Mouse (Mus musculus) stomach, embryonic 16.5 days (tissue): Measurements from ENCODE around the gene Lcmt1. TPM values are rescaled to one million over a fixed set of nuclear protein-coding genes. Genes with fewer than 3 reads are reported as not detected.

ENCODE experiments used
- ATAC-seq: fragments of 200-750 bp; cut with Nextera tagmentation; 2 replicates; pipeline ENCODE4 v1.8.0; 2017; ENCODE audit warnings: moderate number of reproducible peaks, moderate TSS enrichment; ENCODE audit not compliant: insufficient read depth, low FRiP score
- H3K27ac ChIP-seq: fragments of 300-500 bp; sonication (generic); 2 replicates; pipeline ENCODE4 v1.5.1; 2014; ENCODE audit warnings: low read length
- H3K27me3 ChIP-seq: fragments of 300-500 bp; sonication (generic); 2 replicates; pipeline ENCODE4 v1.6.1; 2014; ENCODE audit warnings: low read length, control low read depth, mixed read lengths; ENCODE audit not compliant: control insufficient read depth, insufficient read depth
- H3K36me3 ChIP-seq: fragments of 300-500 bp; sonication (generic); 2 replicates; pipeline ENCODE4 v1.6.1; 2014; ENCODE audit warnings: low read length; ENCODE audit not compliant: control insufficient read depth, insufficient read depth
- H3K4me1 ChIP-seq: fragments of 300-500 bp; sonication (generic); 2 replicates; pipeline ENCODE4 v1.6.1; 2014; ENCODE audit warnings: low read length, control low read depth, mixed read lengths; ENCODE audit not compliant: control insufficient read depth, insufficient read depth
- H3K4me2 ChIP-seq: fragments of 300-500 bp; sonication (generic); 2 replicates; pipeline ENCODE4 v1.6.1; 2014; ENCODE audit warnings: low read depth, low read length, mixed read lengths
- H3K4me3 ChIP-seq: fragments of 300-500 bp; sonication (generic); replicated peaks from 2 replicates; pipeline ENCODE4 v1.5.1; 2014; ENCODE audit warnings: mild to moderate bottlenecking, low read length
- H3K9ac ChIP-seq: fragments of 300-500 bp; sonication (generic); 2 replicates; pipeline ENCODE4 v1.6.1; 2014; ENCODE audit warnings: low read length
- H3K9me3 ChIP-seq: fragments of 300-500 bp; sonication (generic); replicated peaks from 2 replicates; pipeline ENCODE4 v1.6.1; 2016; ENCODE audit warnings: low read length, control low read depth; ENCODE audit not compliant: control insufficient read depth
- WGBS: fragments of 180-500 bp; shearing (Covaris S2); extraction: QIAGEN DNeasy Blood & Tissue Kit; methylation state at CpG from one replicate; pipeline ENCODE4 v1.1.7; 2014; 5-methylcytosine and 5-hydroxymethylcytosine counted together
- polyA plus RNA-seq: library from polyadenylated mRNA; unstranded; fragments of >200 nt; fragmentation: Nextera tagmentation; extraction: Ambion mirVana; gene quantifications from 2 replicates; pipeline ENCODE4 v1.2.1, GENCODE M21; 2015

Gene Lcmt1
- polyA plus RNA-seq, 1 experiment from 2014 or later: 40.3 TPM

DNA sequence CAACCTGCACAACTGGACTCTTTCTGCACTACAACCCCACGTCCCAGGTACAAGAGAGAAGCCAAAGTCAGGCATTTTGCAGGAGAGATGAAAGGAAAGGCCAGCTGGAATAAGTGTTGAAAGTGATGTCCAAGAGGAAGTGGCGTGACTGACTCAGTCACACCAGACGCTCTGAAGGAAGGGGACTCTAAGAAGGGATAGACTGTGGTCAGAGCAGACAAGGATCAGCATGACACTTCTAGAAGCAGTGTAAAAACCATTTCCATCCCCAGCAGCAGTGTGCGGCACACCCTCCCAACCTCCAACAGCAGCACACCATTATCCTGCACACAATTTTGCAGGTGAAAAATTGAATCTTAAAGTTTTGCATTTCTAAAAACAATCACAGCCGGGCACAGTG is 15.2 kb upstream of the Lcmt1 start:
- no peak overlapping the region for H3K4me3 ChIP-seq

DNA sequence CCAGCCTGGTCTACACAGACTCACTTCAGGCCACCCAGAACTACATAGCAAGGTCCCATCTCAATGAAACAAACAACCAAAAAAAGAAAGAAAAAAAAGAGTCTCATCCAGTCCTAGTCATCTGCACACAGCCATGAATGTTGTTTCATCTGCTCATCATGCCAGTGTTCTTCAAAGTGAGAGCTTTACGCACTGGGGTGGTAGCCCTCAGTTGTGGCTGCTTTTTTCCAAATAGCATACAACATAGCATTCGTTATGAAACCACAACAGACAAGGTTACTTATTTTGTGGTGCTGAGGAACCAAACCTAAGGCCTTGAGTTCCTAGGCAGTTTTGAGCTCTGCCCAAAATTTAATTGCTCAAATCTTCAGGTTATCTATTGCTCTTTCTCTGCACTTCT is 14.7 kb upstream of the Lcmt1 start:
- Histone ChIP-seq H3K4me2 (no peak overlapping the region), H3K36me3 (no peaks in the 10 kb centered on the region), H3K27me3 (no peaks in the 10 kb centered on the region), H3K9me3 (no peaks in the 10 kb centered on the region), H3K27ac (no peak overlapping the region), H3K4me1 (peaks cover 6% of the 10 kb centered on the region; the same call in 1 of the 2 replicates), H3K9ac (no peak overlapping the region), H3K4me3 (no peak overlapping the region)
- 86% methylated on average over 2 of the region's 2 CpGs for WGBS
- ATAC-seq: no peak

More for the DNA sequence above, 15.2 kb upstream of the Lcmt1 start:
- no peak overlapping the region for H3K9ac ChIP-seq
- H3K27ac ChIP-seq: no peak overlapping the region
- H3K36me3 ChIP-seq: no peaks in the 10 kb centered on the region
- no peak overlapping the region for H3K4me2 ChIP-seq
- no peaks in the 10 kb centered on the region for H3K9me3 ChIP-seq
- no peaks in the 10 kb centered on the region for H3K27me3 ChIP-seq
- H3K4me1 ChIP-seq: peaks cover 6% of the 10 kb centered on the region; the same call in 1 of the 2 replicates
- ATAC-seq: no peak
- WGBS: 78% methylated on average over 5 of the region's 5 CpGs

DNA sequence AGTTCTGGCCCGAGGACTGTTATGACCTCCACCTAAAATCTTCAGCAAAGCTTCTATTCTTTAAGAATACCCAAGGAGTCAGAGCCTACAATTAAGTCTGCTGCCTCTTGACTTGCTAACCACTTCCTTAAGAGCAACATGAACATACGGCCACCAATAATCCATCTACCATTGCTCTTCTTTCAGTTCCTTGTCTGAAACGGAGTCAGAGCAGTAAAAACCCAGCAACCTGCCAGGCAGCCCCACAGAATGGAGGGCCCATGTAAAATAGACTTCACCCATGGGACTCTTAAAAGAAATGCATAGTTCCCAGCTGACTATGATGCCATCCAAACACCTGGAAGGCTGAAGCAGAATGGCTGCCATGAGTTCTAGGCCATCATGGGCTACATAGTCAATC is 13.4 kb upstream of the Lcmt1 start:
- 81% methylated on average over 3 of the region's 3 CpGs for WGBS
- H3K4me2 ChIP-seq: no peak overlapping the region
- H3K4me1 ChIP-seq: peaks cover 6% of the 10 kb centered on the region; the same call in 1 of the 2 replicates
- H3K4me3 ChIP-seq: no peak overlapping the region
- H3K36me3 ChIP-seq: no peaks in the 10 kb centered on the region
- H3K27me3 ChIP-seq: no peaks in the 10 kb centered on the region
- H3K27ac ChIP-seq: no peak overlapping the region
- no peak for ATAC-seq
- H3K9me3 ChIP-seq: no peaks in the 10 kb centered on the region
- H3K9ac ChIP-seq: no peak overlapping the region

GRCm38 (mm10) chr7:123359101-123359500 is 10.5 kb upstream of the Lcmt1 start:
- no peak overlapping the region for H3K4me2 ChIP-seq
- H3K4me3 ChIP-seq: no peak overlapping the region
- 86% methylated on average over 7 of the region's 7 CpGs for WGBS
- no peaks in the 10 kb centered on the region for H3K9me3 ChIP-seq
- H3K4me1 ChIP-seq: peaks cover 4% of the 10 kb centered on the region; the same call in 1 of the 2 replicates
- no peaks in the 10 kb centered on the region for H3K27me3 ChIP-seq
- no peak for ATAC-seq
- no peak overlapping the region for H3K9ac ChIP-seq
- no peak overlapping the region for H3K27ac ChIP-seq
- no peaks in the 10 kb centered on the region for H3K36me3 ChIP-seq

GRCm38 (mm10) chr7:123360185-123360584 is 9.4 kb upstream of the Lcmt1 start:
- 81% methylated on average over 5 of the region's 5 CpGs for WGBS
- no peak overlapping the region for H3K27ac ChIP-seq
- H3K9me3 ChIP-seq: no peaks in the 10 kb centered on the region
- no peak overlapping the region for H3K4me2 ChIP-seq
- no peak for ATAC-seq
- H3K36me3 ChIP-seq: no peaks in the 10 kb centered on the region
- H3K4me3 ChIP-seq: no peak overlapping the region
- H3K9ac ChIP-seq: no peak overlapping the region
- H3K27me3 ChIP-seq: no peaks in the 10 kb centered on the region
- H3K4me1 ChIP-seq: 0 out of 2 replicates have a peak, but pooled peaks cover under 1% of the 10 kb centered on the region

DNA sequence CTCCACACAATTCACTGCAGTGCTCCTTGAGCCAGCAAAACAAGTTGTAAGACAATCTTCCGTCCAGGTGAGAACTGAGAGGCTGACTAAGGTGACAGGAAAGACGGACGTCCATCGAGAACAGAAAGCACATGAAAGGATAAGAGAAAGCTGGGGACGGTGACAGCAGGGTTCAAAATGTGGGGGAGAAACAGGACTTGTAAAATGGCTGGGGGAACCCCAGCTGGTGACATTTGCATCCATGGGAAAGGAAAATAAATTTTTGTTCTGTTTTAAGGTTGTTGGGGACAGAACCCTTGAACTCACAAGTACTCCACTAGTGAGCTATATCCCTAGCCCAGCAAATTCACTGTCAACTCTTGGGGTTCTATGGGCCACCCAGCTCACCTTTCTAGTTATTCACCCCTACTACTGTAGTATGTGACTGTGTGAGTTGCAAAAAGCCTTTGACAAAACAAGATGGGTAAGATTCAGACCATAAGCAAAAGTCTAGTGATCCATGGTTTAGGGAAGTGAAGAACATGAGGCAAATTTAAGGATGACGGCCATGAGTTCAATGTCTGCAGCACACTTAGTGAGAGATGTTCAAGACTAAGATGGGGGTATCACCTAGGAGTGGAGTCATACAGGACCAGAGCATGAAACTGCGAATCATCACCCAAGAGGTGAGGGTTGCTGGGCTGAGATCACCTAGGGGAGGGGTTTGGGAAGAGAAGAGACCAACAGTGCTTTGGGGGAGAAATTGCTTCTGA is 8.2 kb upstream of the Lcmt1 start:
- no peaks in the 10 kb centered on the region for H3K36me3 ChIP-seq
- 89% methylated on average over 7 of the region's 7 CpGs for WGBS
- H3K9me3 ChIP-seq: no peaks in the 10 kb centered on the region
- H3K27ac ChIP-seq: no peak overlapping the region
- no peak overlapping the region for H3K4me2 ChIP-seq
- H3K4me3 ChIP-seq: no peak overlapping the region
- H3K9ac ChIP-seq: no peak overlapping the region
- peaks cover 5% of the 10 kb centered on the region; the same call in 1 of the 2 replicates for H3K4me1 ChIP-seq
- no peak for ATAC-seq
- H3K27me3 ChIP-seq: no peaks in the 10 kb centered on the region

GRCm38 (mm10) chr7:123362806-123363205 is 6.8 kb upstream of the Lcmt1 start:
- no peak for ATAC-seq
- WGBS: 85% methylated on average over 3 of the region's 3 CpGs
- Histone ChIP-seq H3K27me3 (no peaks in the 10 kb centered on the region), H3K4me3 (no peak overlapping the region), H3K4me1 (peaks cover 11% of the 10 kb centered on the region), H3K9ac (no peak overlapping the region), H3K9me3 (no peaks in the 10 kb centered on the region), H3K27ac (no peak overlapping the region), H3K36me3 (no peaks in the 10 kb centered on the region), H3K4me2 (no peak overlapping the region)

DNA sequence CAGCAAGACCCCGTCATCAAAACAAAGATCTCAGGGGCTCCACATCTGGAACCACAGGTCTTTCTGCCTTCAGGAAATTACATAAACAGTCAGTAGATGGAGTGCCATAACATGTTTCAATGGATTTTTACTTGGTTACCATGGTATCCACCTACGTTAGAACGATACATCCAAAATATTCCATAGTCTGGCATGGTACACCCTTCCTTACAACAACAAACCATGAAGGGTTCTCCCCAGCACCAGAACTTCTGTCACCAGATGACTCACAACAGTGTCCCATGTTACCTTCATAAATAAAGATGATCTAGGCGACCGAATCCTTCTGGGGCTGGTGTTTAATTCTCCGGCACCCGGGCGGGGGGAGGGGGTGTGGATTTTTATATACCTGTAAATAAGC is 5.6 kb upstream of the Lcmt1 start:
- ATAC-seq: no peak
- peaks cover 23% of the 10 kb centered on the region for H3K4me1 ChIP-seq
- WGBS: 84% methylated on average over 8 of the region's 8 CpGs

DNA sequence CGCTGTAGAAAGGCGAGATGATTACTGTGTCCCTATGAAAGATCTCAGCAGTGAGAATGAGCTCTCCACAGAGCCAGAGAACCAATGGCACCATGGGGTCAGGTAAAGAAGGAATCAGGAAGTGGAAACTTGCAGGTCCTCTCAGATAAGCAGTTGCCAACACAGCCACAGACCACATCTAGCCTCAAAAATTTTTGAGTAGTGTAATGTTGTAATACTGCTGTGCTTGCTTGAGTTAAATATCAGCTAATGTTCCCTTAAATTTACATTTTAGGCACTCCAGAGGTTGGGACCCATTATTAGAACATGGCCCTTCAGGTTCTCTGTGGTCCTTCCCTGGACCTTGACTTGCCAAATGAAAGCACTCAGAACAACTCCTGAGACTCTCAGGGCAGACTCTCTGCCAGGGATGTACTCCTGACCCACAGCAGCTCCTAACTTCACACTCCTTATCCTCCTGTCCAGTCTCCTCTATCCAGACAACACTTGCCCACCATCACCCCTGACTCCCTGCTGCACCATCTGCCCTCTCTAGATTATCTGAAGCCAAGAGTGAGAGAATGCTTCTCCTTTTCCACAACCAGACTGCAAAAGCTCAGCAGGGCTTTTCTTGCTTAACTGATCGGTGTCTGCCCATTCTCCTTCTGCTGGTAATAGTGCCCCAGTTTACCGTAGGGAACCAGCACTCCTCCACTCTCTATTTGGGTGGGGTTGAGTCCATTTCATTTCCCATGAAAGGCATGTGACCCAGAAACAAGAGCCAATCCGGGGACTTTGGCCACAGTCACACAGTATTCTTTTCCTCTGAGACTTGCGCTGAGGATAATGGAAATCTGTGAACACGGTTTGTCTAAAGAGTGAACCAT is 3.5 kb upstream of the Lcmt1 start:
- Histone ChIP-seq H3K27me3 (no peaks in the 10 kb centered on the region), H3K36me3 (no peaks in the 10 kb centered on the region), H3K4me1 (peaks cover 30% of the 10 kb centered on the region), H3K27ac (no peak overlapping the region), H3K4me2 (no peak overlapping the region), H3K9me3 (no peaks in the 10 kb centered on the region), H3K4me3 (no peak overlapping the region), H3K9ac (no peak overlapping the region)
- 81% methylated on average over 7 of the region's 7 CpGs for WGBS
- ATAC-seq: no peak

More for the DNA sequence above, 5.6 kb upstream of the Lcmt1 start:
- no peak overlapping the region for H3K27ac ChIP-seq
- H3K9me3 ChIP-seq: no peaks in the 10 kb centered on the region
- H3K27me3 ChIP-seq: no peaks in the 10 kb centered on the region
- no peak overlapping the region for H3K9ac ChIP-seq
- no peak overlapping the region for H3K4me2 ChIP-seq
- H3K4me3 ChIP-seq: no peak overlapping the region
- no peaks in the 10 kb centered on the region for H3K36me3 ChIP-seq
